In the genomic region with DNA sequence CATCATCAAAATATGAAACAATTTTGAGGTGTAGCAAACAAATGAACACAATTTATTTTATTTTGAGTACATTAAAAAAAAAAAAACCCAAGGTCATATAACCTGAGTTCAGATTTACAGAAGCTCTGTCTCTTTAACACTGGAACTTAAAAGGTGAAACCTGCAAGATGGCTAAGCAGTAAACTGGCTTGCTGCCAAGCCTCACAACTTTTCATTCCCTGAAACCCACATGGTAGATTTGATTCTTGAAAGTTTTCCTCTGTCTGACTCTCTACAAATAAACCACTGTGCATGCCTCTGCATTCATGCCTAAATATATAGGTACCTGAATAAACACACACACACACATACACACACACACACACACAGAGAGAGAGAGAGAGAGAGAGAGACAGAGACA, we compare ENCODE assay signal across 16 mouse cellular contexts.
"Had no signal": no experiment of that assay in that cellular context is flagged by ENCODE, and none has a peak within 500 bp of the region (broad histone marks: within the 10 kb centered on the region; RNA-seq: fewer than 3 reads in every experiment).

No protein-coding gene starts in this region.

- H3K4me2 ChIP-seq: limb, embryonic 15.5 days; liver, embryonic 12.5 days; lung, embryonic 15.5 days; midbrain, embryonic 13.5 days; neural tube, embryonic 12.5 days; stomach, embryonic 15.5 days had no signal

- H3K9ac ChIP-seq: limb, embryonic 15.5 days; liver, embryonic 12.5 days; lung, embryonic 15.5 days; midbrain, embryonic 13.5 days; neural tube, embryonic 12.5 days; stomach, embryonic 15.5 days had no signal

- H3K4me3 ChIP-seq: limb, embryonic 15.5 days; liver, embryonic 12.5 days; lung, embryonic 15.5 days; midbrain, embryonic 13.5 days; neural tube, embryonic 12.5 days; stomach, embryonic 15.5 days had no signal

- H3K36me3 ChIP-seq: limb, embryonic 15.5 days; liver, embryonic 12.5 days; lung, embryonic 15.5 days; midbrain, embryonic 13.5 days; neural tube, embryonic 12.5 days; stomach, embryonic 15.5 days had no signal

- H3K9me3 ChIP-seq: limb, embryonic 15.5 days; liver, embryonic 12.5 days; lung, embryonic 15.5 days; midbrain, embryonic 13.5 days; neural tube, embryonic 12.5 days; stomach, embryonic 15.5 days had no signal

- ATAC-seq: intestine, postnatal 0 days; liver, embryonic 12.5 days; midbrain, embryonic 13.5 days had no signal

- H3K27ac ChIP-seq: kidney, postnatal 0 days; limb, embryonic 15.5 days; liver, embryonic 12.5 days; lung, embryonic 15.5 days; midbrain, embryonic 13.5 days; neural tube, embryonic 12.5 days; stomach, embryonic 15.5 days had no signal

- H3K4me1 ChIP-seq: limb, embryonic 15.5 days; liver, embryonic 12.5 days; lung, embryonic 15.5 days; neural tube, embryonic 12.5 days; stomach, embryonic 15.5 days had no signal

- DNase-seq: kidney, adult 8-10 months; layer of hippocampus, adult 9-11 months; layer of hippocampus, postnatal 36 days; lung, postnatal 14 days; retina, postnatal 1 day; right cerebral cortex, postnatal 14 days; thymus, adult 2 months; thymus, postnatal 25 days had no signal

- H3K27me3 ChIP-seq: limb, embryonic 15.5 days; liver, embryonic 12.5 days; lung, embryonic 15.5 days; midbrain, embryonic 13.5 days; neural tube, embryonic 12.5 days; stomach, embryonic 15.5 days had no signal
